Mouse (Mus musculus) ES-E14 (cell line): ENCODE data around the gene Fhod1.

ENCODE experiments used
- HCFC1 ChIP-seq: IDR thresholded peaks from 2 replicates; pipeline ENCODE4 v1.6.1; 2012; ENCODE audit warnings: low read length, inconsistent platforms, borderline replicate concordance; ENCODE audit not compliant: insufficient read depth
- ZC3H11A ChIP-seq: IDR thresholded peaks from 2 replicates; pipeline ENCODE4 v1.6.1; 2012; ENCODE audit warnings: low read depth, mild to moderate bottlenecking, inconsistent platforms, low read length, borderline replicate concordance
- ZNF384 ChIP-seq: IDR thresholded peaks from 2 replicates; pipeline ENCODE4 v1.6.1; 2012; ENCODE audit warnings: low read depth, low read length, inconsistent platforms

GRCm38 (mm10) chr8:105315073-105315769, 32.5 kb downstream of the Fhod1 start:
- no peak for TF ChIP-seq ZC3H11A
- no peak for TF ChIP-seq HCFC1
- no peak for TF ChIP-seq ZNF384
